Mouse (Mus musculus): ENCODE results near the gene 0610040J01Rik. TPM values are rescaled to one million over a fixed set of nuclear protein-coding genes. Genes with fewer than 3 reads are reported as not detected.

The 0610040J01Rik gene
- polyA plus RNA-seq, 1 experiment from 2014 or later, result 1.0 TPM

DNA sequence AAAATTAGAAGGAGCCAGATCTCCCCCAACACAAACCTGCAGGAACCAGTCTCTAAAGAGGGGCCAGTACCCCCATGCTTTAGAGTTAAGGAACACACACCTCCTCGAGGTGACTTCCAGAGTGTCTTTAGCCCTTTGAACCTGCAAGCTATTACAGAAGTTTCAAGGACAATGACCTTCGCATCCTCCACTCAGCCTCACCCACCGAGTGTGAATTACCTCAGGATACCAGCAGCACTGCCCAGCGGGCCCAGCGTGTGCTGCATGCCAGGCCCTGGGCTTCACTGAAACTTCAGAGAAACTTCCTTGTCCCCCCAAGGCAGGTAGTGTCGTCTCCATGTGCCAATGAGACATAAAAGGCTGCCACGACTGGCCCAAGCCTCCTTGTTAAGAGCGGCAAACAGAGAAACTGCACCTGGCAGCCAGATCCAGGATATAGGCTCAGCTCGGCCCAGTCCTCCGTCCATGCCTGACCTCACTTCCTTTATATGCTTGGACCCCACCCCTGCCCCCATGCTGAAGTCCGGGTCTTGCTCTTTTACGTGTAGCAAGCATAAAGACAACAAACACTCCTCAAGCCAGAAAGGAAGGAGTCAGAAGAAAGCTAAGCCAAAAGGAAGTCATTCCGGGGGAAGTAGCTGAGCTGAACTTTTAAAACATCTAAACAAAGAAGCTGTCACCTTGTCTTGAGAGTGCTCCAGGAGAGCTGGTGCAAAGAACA lies 111.3 kb downstream of the 0610040J01Rik start:
- no peaks in the 10 kb centered on the region for H3K27me3 ChIP-seq (ENCODE audit: control insufficient read depth, insufficient read depth, low read length)
- H3K4me1 ChIP-seq (ENCODE audit: control insufficient read depth, insufficient read depth, low read length), result no peaks in the 10 kb centered on the region
- peaks cover 5% of the 10 kb centered on the region; the same call in 1 of the 2 replicates for H3K36me3 ChIP-seq (ENCODE audit: control insufficient read depth, insufficient read depth, low read length)
- H3K9ac ChIP-seq (ENCODE audit: low read depth, low read length), result no peak overlapping the region
- no peak overlapping the region for H3K27ac ChIP-seq (ENCODE audit: low read depth, low read length)
- no peak overlapping the region for H3K4me2 ChIP-seq
- WGBS (ENCODE audit: insufficient replicate concordance), result 72% methylated on average over 13 of the region's 13 CpGs
- 0 out of 2 replicates have a peak, but pooled peaks cover 4% of the 10 kb centered on the region for H3K9me3 ChIP-seq (replicated peaks; ENCODE audit: control insufficient read depth, low read length)
- no peak overlapping the region for H3K4me3 ChIP-seq (ENCODE audit: low read depth, low read length)
- no peak for ATAC-seq (replicated peaks; ENCODE audit: insufficient number of reproducible peaks, low FRiP score, low TSS enrichment)

DNA sequence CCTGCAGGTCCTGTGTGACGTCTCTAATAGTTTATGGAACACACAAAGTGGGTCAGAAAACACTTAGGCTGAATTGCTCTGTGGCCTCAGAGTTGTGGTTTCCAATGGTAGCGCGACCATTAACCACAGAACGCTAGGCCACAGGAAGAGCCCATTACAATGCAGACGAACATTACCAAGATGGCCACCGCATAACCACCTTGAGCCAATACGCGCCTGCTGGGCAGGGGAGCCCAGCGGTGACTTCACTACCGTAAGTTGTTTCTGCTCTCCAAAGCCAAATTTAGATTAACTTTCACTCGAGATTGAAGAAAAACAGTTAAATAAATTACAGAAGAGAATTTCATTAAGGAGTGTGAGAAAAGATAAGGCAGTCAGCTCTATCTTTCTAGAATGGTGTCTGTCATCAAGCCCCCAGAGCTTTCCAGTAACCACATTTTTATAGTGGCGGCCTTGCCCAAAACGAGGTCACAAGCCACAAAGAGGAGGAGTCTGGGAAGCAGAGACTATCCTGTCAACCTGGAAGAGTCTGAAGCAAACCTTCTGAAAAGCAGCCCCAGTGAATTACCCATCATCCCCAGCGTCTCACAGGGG lies 113.0 kb downstream of the 0610040J01Rik start:
- H3K36me3 ChIP-seq (ENCODE audit: control insufficient read depth, insufficient read depth, low read length), result peaks cover 5% of the 10 kb centered on the region; the same call in 1 of the 2 replicates
- no peak overlapping the region for H3K27ac ChIP-seq (ENCODE audit: low read depth, low read length)
- H3K4me2 ChIP-seq, result no peak overlapping the region
- no peaks in the 10 kb centered on the region for H3K4me1 ChIP-seq (ENCODE audit: control insufficient read depth, insufficient read depth, low read length)
- H3K27me3 ChIP-seq (ENCODE audit: control insufficient read depth, insufficient read depth, low read length), result no peaks in the 10 kb centered on the region
- H3K4me3 ChIP-seq (ENCODE audit: low read depth, low read length), result no peak overlapping the region
- no peak overlapping the region for H3K9ac ChIP-seq (ENCODE audit: low read depth, low read length)
- WGBS (ENCODE audit: insufficient replicate concordance), result 82% methylated on average over 14 of the region's 14 CpGs
- ATAC-seq (replicated peaks; ENCODE audit: insufficient number of reproducible peaks, low FRiP score, low TSS enrichment), result no peak
- H3K9me3 ChIP-seq (replicated peaks; ENCODE audit: control insufficient read depth, low read length), result 0 out of 2 replicates have a peak, but pooled peaks cover 4% of the 10 kb centered on the region

DNA sequence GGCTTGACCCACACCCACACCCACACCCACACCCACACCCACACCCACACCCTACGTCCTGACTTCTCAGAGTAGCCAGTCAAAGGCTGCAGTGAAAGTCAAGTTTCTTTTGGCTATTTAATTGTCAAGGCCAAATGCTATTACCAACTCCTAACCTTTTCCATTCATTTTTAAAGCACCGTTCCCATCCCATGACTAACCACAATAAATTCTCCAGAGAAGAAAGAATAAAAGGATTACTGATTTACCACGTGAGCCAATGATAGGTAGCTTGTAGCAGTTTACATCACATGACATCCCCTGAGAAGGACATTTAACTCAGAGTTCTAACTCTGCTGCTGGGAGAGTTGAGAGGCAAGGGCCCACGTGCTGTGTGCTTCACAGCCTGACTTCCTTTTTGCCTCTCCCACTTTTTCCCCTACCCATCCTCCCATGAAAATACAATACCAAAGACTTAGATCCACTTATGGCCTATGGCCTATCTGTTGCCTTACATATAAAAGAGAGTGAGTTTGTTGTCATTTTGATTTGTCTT lies 118.7 kb downstream of the 0610040J01Rik start:
- 78% methylated on average over 4 of the region's 4 CpGs for WGBS (ENCODE audit: insufficient replicate concordance)

DNA sequence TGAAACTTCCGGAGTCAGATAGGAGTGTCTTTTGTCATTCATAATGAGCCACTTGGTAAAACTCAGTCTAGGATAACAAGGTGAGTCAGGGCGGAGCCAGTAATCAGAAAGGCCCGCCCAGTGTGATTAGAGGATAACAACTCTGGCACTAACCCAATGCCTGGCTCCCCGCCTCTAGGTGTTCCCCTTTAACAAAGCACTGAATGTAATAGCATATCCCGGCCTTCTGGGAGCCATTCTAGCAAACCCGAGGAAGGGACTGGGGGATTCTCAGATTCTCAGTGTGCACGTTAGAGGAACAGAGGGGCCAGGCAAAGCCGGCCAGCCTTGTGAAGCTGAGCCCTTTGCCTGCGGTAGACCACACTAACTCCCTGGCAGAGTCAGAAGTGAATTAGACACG lies 120.7 kb downstream of the 0610040J01Rik start:
- Histone ChIP-seq H3K4me2 (no peak overlapping the region; the same call in 1 of the 2 replicates), H3K27me3 (ENCODE audit: control insufficient read depth, insufficient read depth, low read length) (no peaks in the 10 kb centered on the region)

More for the DNA sequence above, 118.7 kb downstream of the 0610040J01Rik start:
- Histone ChIP-seq H3K27me3 (ENCODE audit: control insufficient read depth, insufficient read depth, low read length) (no peaks in the 10 kb centered on the region), H3K36me3 (ENCODE audit: control insufficient read depth, insufficient read depth, low read length) (peaks cover 5% of the 10 kb centered on the region; the same call in 1 of the 2 replicates), H3K4me2 (no peak overlapping the region), H3K9me3 (replicated peaks; ENCODE audit: control insufficient read depth, low read length) (0 out of 2 replicates have a peak, but pooled peaks cover 4% of the 10 kb centered on the region), H3K4me3 (ENCODE audit: low read depth, low read length) (no peak overlapping the region), H3K4me1 (ENCODE audit: control insufficient read depth, insufficient read depth, low read length) (peaks cover 9% of the 10 kb centered on the region), H3K9ac (ENCODE audit: low read depth, low read length) (no peak overlapping the region), H3K27ac (ENCODE audit: low read depth, low read length) (no peak overlapping the region)
- ATAC-seq (replicated peaks; ENCODE audit: insufficient number of reproducible peaks, low FRiP score, low TSS enrichment), result no peak

DNA sequence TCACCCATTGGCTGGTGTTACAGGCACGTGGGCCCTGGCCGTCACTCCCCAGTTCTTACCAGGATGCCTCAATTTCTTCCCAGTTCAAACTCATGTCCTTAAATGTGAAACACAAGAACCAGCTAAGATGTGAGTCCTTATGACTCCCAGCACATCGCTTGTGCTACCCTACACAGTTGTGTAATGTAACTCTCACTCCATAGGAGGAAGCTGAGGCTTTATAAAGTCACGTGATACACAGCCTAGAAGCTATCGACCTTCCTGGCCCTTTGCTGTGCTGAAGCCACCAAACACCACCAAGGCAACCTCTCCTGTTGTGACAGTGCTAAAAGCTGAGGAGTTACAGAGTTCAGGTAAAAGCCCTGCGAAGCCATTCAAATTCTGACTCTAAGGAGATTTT lies 123.4 kb downstream of the 0610040J01Rik start:
- Histone ChIP-seq H3K27me3 (ENCODE audit: control insufficient read depth, insufficient read depth, low read length) (no peaks in the 10 kb centered on the region), H3K9ac (ENCODE audit: low read depth, low read length) (no peak overlapping the region), H3K36me3 (ENCODE audit: control insufficient read depth, insufficient read depth, low read length) (no peaks in the 10 kb centered on the region), H3K4me1 (ENCODE audit: control insufficient read depth, insufficient read depth, low read length) (peaks cover 9% of the 10 kb centered on the region), H3K9me3 (replicated peaks; ENCODE audit: control insufficient read depth, low read length) (no peaks in the 10 kb centered on the region), H3K27ac (ENCODE audit: low read depth, low read length) (no peak overlapping the region), H3K4me2 (no peak overlapping the region), H3K4me3 (ENCODE audit: low read depth, low read length) (no peak overlapping the region)
- WGBS (ENCODE audit: insufficient replicate concordance), result 77% methylated on average over 6 of the region's 6 CpGs
- no peak for ATAC-seq (replicated peaks; ENCODE audit: insufficient number of reproducible peaks, low FRiP score, low TSS enrichment)

More for the DNA sequence above, 120.7 kb downstream of the 0610040J01Rik start:
- Histone ChIP-seq H3K4me1 (ENCODE audit: control insufficient read depth, insufficient read depth, low read length) (peaks cover 9% of the 10 kb centered on the region), H3K9ac (ENCODE audit: low read depth, low read length) (no peak overlapping the region), H3K4me3 (ENCODE audit: low read depth, low read length) (no peak overlapping the region), H3K27ac (ENCODE audit: low read depth, low read length) (no peak overlapping the region), H3K9me3 (replicated peaks; ENCODE audit: control insufficient read depth, low read length) (no peaks in the 10 kb centered on the region), H3K36me3 (ENCODE audit: control insufficient read depth, insufficient read depth, low read length) (no peaks in the 10 kb centered on the region)
- ATAC-seq (replicated peaks; ENCODE audit: insufficient number of reproducible peaks, low FRiP score, low TSS enrichment), result no peak
- 29% methylated on average over 10 of the region's 10 CpGs for WGBS (ENCODE audit: insufficient replicate concordance)

DNA sequence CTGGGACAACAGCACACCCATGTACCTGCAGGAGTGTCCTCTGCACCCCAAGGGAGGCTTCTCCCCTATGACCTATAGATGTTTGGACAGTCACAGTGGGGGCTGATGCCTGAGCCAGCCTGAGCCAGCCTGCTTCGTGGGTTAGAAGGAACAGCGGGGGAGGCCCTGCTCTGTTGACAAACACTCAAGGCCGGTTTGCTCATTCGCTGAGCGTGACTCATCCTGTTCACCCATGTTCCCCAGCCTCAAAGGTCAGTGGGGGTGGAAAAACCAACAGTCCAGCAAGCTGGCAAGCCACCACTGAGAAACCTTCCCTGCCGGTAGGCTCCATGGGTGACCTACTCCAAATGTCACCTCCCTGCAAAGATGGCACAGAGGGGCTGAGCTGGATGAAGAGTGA lies 124.6 kb downstream of the 0610040J01Rik start:
- Histone ChIP-seq H3K4me2 (no peak overlapping the region), H3K9ac (ENCODE audit: low read depth, low read length) (no peak overlapping the region), H3K27ac (ENCODE audit: low read depth, low read length) (no peak overlapping the region), H3K9me3 (replicated peaks; ENCODE audit: control insufficient read depth, low read length) (no peaks in the 10 kb centered on the region), H3K4me3 (ENCODE audit: low read depth, low read length) (no peak overlapping the region), H3K4me1 (ENCODE audit: control insufficient read depth, insufficient read depth, low read length) (peaks cover 9% of the 10 kb centered on the region), H3K27me3 (ENCODE audit: control insufficient read depth, insufficient read depth, low read length) (no peaks in the 10 kb centered on the region), H3K36me3 (ENCODE audit: control insufficient read depth, insufficient read depth, low read length) (no peaks in the 10 kb centered on the region)
- WGBS (ENCODE audit: insufficient replicate concordance), result 62% methylated on average over 6 of the region's 6 CpGs
- no peak for ATAC-seq (replicated peaks; ENCODE audit: insufficient number of reproducible peaks, low FRiP score, low TSS enrichment)

- no peak for ATAC-seq (replicated peaks; ENCODE audit: insufficient number of reproducible peaks, low FRiP score, low TSS enrichment)
- no peaks in the 10 kb centered on the region for H3K9me3 ChIP-seq (replicated peaks; ENCODE audit: control insufficient read depth, low read length)
- H3K4me2 ChIP-seq, result no peak overlapping the region
- no peaks in the 10 kb centered on the region for H3K4me1 ChIP-seq (ENCODE audit: control insufficient read depth, insufficient read depth, low read length)
- H3K36me3 ChIP-seq (ENCODE audit: control insufficient read depth, insufficient read depth, low read length), result no peaks in the 10 kb centered on the region
- H3K27me3 ChIP-seq (ENCODE audit: control insufficient read depth, insufficient read depth, low read length), result no peaks in the 10 kb centered on the region
- H3K9ac ChIP-seq (ENCODE audit: low read depth, low read length), result no peak overlapping the region
- 77% methylated on average over 4 of the region's 4 CpGs for WGBS (ENCODE audit: insufficient replicate concordance)
- H3K27ac ChIP-seq (ENCODE audit: low read depth, low read length), result no peak overlapping the region
- no peak overlapping the region for H3K4me3 ChIP-seq (ENCODE audit: low read depth, low read length)
Measured at GRCm38 (mm10) chr5:63938575-63938974, 126.4 kb downstream of the 0610040J01Rik start.

GRCm38 (mm10) chr5:63941891-63942290 lies 129.7 kb downstream of the 0610040J01Rik start:
- Histone ChIP-seq H3K9ac (ENCODE audit: low read depth, low read length) (no peak overlapping the region), H3K4me1 (ENCODE audit: control insufficient read depth, insufficient read depth, low read length) (no peaks in the 10 kb centered on the region), H3K27ac (ENCODE audit: low read depth, low read length) (no peak overlapping the region), H3K27me3 (ENCODE audit: control insufficient read depth, insufficient read depth, low read length) (no peaks in the 10 kb centered on the region), H3K4me2 (no peak overlapping the region), H3K4me3 (ENCODE audit: low read depth, low read length) (no peak overlapping the region), H3K9me3 (replicated peaks; ENCODE audit: control insufficient read depth, low read length) (no peaks in the 10 kb centered on the region), H3K36me3 (ENCODE audit: control insufficient read depth, insufficient read depth, low read length) (no peaks in the 10 kb centered on the region)
- 70% methylated on average over 5 of the region's 5 CpGs for WGBS (ENCODE audit: insufficient replicate concordance)
- ATAC-seq (replicated peaks; ENCODE audit: insufficient number of reproducible peaks, low FRiP score, low TSS enrichment), result no peak
